Mouse (Mus musculus): ENCODE results near the gene Icam4. TPM values are rescaled to one million over a fixed set of nuclear protein-coding genes. Genes with fewer than 3 reads are reported as not detected.

Gene Icam4
- polyA plus RNA-seq, 1 experiment from 2014 or later: 2.1 TPM

DNA sequence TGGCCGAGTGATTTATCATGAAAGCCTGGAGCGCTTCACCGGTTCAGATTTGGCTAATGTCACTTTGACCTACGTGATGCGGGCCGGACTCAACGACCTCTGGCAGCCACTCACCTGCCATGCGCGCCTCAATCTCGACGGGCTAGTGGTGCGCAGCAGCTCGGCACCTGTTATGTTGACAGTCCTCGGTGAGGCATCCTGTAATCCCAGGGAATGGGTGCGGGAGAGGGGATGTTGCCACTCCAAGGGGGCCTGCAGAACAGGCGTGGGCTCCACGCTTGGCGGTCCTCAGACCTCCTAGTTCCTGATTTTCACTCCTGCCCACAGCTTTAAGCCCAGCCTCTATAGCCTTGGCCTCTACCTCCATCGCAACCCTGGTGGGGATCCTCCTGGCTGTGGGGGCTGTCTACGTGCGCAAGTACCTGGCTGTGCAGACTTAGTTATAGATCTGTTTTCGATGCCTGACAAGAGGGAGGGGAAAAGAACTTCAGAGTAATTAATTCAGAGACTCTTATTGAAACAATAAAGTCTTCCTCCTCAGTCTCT lies 955 bp downstream of the Icam4 start:
- WGBS: 26% methylated on average over 22 of the region's 22 CpGs
- ATAC-seq (ENCODE audit: low FRiP score): 0 out of 2 replicates have a peak, but pooled peaks have one; percentile 3
- H3K9ac ChIP-seq: no peak overlapping the region
- H3K27me3 ChIP-seq: peaks cover 96% of the 10 kb centered on the region
- H3K36me3 ChIP-seq: no peaks in the 10 kb centered on the region
- H3K4me3 ChIP-seq: no peak overlapping the region; the same call in 1 of the 2 replicates
- H3K4me1 ChIP-seq: peaks cover 37% of the 10 kb centered on the region
- H3K27ac ChIP-seq: no peak overlapping the region
- no peaks in the 10 kb centered on the region for H3K9me3 ChIP-seq (replicated peaks)
- peak overlapping the region; percentile 70; the same call in 1 of the 2 replicates for H3K4me2 ChIP-seq (replicated peaks)

DNA sequence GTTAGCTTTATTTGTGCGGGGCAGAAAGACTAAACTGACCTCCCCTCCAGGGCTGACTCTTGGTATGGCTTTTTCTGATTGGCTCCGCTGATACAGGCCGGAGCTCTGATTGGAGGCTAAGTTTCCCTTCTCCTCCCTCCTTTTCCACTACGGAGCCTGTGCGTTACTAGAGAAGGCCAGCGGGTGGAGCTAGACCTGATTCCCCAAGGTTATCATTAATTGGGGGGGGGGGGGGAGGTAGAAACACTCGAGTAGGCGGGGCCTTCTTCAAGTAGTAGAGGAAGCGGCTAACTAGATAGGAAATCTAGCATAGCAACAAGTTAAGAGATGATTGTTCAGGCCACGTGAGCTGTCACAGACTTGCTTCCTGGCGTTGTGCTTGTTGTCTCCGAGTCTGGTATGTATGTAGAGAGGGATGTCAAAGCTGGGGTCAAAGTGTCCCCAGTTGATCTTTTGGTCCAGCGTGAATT lies 1.6 kb downstream of the Icam4 start:
- no peaks in the 10 kb centered on the region for H3K36me3 ChIP-seq
- peak; percentile 40; the same call in 1 of the 2 replicates for ATAC-seq (ENCODE audit: low FRiP score)
- no peak overlapping the region for H3K27ac ChIP-seq
- no peak overlapping the region for H3K9ac ChIP-seq
- WGBS: under 1% methylated on average over 13 of the region's 13 CpGs
- H3K9me3 ChIP-seq (replicated peaks): no peaks in the 10 kb centered on the region
- peak overlapping the region; percentile 70 for H3K4me2 ChIP-seq (replicated peaks)
- H3K27me3 ChIP-seq: peaks cover 96% of the 10 kb centered on the region
- peak overlapping the region; percentile 41 for H3K4me3 ChIP-seq
- peaks cover 37% of the 10 kb centered on the region for H3K4me1 ChIP-seq

DNA sequence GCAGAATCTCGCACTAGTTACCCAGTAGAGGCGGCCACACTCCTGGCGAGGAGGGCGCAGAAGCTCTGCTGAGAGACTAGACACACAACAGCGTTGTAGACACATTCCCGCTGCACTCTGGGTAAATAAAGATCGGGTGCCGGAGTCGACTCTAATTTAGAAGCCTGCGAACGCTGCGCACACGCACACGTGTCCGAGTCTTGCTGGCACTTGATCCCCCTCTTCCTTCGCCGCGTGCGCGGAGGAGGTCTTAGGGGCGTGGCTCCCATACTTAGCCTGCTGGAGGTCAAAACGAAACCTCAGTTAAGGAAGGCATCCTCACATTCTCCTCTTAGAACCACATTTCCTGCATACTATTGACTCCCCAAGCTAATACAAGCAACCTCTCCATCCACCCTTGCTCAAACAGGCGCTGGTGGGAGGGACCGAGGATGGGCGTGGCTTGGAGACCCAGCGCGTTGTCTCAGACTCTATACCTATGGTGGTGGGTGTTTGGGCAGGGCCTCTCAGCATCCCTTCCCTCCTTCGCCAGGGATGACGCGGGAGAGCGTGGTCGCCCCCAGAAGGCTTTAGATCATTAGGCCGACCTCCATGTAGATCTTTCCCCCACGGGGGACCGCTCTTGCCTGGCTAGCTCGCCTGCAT lies 2.2 kb downstream of the Icam4 start:
- H3K9ac ChIP-seq: 0 out of 2 replicates have a peak overlapping the region, but pooled peaks have one; percentile 46
- under 1% methylated on average over 36 of the region's 36 CpGs for WGBS
- ATAC-seq (ENCODE audit: low FRiP score): peak; percentile 48; the same call in 1 of the 2 replicates

DNA sequence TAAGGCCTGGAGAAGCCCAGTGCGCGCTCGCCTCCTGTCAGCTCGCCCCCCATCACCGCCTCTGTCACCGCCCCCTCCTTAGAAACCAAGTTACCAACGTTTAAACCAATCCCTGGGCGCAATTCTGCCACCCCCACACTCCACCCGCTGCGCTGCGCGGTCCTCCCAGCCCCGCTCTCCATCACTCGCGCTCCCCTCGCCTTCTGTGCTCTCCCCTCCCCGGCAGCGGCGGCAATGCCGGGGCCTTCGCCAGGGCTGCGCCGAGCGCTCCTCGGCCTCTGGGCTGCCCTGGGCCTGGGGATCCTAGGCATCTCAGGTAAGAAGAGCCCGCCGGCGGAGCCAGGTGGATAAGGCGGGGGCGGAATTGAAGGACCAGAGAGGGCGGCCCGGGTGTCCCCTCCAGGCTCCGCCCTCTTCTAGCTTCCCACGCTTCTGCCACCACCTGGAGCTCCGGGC lies 2.8 kb downstream of the Icam4 start, which contains the start of gene Icam5:
Gene Icam5, plus strand, starts transcription at position 178 of the 456 bp plus-strand sequence.
- under 1% methylated on average over 33 of the region's 35 CpGs for WGBS
- Histone ChIP-seq H3K4me3 (peak within 1 kb of the TSS; percentile 41), H3K27me3 (peaks cover 99% of the 10 kb centered on the region), H3K36me3 (no peaks in the 10 kb centered on the region), H3K9me3 (replicated peaks) (no peaks in the 10 kb centered on the region), H3K9ac (peak within 1 kb of the TSS; percentile 46; the same call in 1 of the 2 replicates), H3K4me1 (peaks cover 42% of the 10 kb centered on the region), H3K27ac (no peak within 1 kb of the TSS), H3K4me2 (replicated peaks) (peak within 1 kb of the TSS; percentile 70)
- no peak for ATAC-seq (ENCODE audit: low FRiP score)

More for the DNA sequence above, 2.2 kb downstream of the Icam4 start:
- H3K4me2 ChIP-seq (replicated peaks): peak overlapping the region; percentile 70
- H3K4me1 ChIP-seq: peaks cover 37% of the 10 kb centered on the region
- peak overlapping the region; percentile 41 for H3K4me3 ChIP-seq
- no peaks in the 10 kb centered on the region for H3K36me3 ChIP-seq
- H3K9me3 ChIP-seq (replicated peaks): no peaks in the 10 kb centered on the region
- peaks cover 98% of the 10 kb centered on the region for H3K27me3 ChIP-seq
- no peak overlapping the region for H3K27ac ChIP-seq

DNA sequence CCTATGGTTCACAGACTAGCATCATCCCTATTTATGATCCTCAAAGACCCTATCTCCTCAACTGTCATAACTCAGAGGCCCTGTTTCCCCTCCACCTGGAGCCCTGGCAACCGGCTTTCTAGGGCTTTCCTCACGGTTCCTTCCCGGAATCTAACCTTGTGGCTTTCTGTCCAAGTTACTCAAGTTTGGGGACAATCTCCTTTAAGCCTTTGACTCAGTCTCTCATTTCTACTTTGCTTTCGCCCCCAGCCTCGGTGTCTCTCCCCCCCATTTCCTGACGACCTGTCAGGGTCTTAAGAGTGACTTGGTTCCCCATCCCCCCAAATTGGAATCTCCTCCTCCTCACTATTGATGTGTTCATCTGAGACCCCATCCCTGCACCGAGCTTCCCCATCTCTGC lies 3.3 kb downstream of the Icam4 start:
- Histone ChIP-seq H3K36me3 (no peaks in the 10 kb centered on the region), H3K4me2 (replicated peaks) (peak overlapping the region; percentile 70), H3K4me1 (peaks cover 48% of the 10 kb centered on the region), H3K9me3 (replicated peaks) (no peaks in the 10 kb centered on the region), H3K9ac (no peak overlapping the region), H3K4me3 (peak overlapping the region; percentile 41), H3K27me3 (peaks cover 99% of the 10 kb centered on the region), H3K27ac (no peak overlapping the region)
- WGBS: 1% methylated on average over 7 of the region's 7 CpGs
- no peak for ATAC-seq (ENCODE audit: low FRiP score)

DNA sequence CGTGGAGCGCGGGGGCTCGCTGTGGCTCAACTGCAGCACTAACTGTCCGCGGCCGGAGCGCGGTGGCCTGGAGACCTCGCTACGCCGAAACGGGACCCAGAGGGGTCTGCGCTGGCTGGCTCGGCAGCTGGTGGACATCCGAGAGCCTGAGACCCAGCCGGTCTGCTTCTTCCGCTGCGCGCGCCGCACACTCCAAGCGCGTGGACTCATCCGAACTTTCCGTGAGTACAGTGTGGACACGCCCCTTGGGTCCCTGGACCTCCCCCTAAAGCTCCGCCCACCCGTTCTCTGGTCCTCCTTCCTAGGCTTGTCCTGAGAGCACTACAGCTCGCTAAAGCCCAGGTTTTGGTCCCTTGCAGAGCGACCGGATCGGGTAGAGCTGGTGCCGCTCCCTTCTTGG lies 4.0 kb downstream of the Icam4 start:
- no peak overlapping the region for H3K27ac ChIP-seq
- WGBS: 0% methylated on average over 34 of the region's 34 CpGs
- no peak overlapping the region for H3K9ac ChIP-seq
- H3K27me3 ChIP-seq: peaks cover 99% of the 10 kb centered on the region
- peak overlapping the region; percentile 70 for H3K4me2 ChIP-seq (replicated peaks)
- peaks cover 50% of the 10 kb centered on the region for H3K4me1 ChIP-seq
- no peaks in the 10 kb centered on the region for H3K9me3 ChIP-seq (replicated peaks)
- no peaks in the 10 kb centered on the region for H3K36me3 ChIP-seq
- ATAC-seq (ENCODE audit: low FRiP score): no peak
- peak overlapping the region; percentile 41 for H3K4me3 ChIP-seq

DNA sequence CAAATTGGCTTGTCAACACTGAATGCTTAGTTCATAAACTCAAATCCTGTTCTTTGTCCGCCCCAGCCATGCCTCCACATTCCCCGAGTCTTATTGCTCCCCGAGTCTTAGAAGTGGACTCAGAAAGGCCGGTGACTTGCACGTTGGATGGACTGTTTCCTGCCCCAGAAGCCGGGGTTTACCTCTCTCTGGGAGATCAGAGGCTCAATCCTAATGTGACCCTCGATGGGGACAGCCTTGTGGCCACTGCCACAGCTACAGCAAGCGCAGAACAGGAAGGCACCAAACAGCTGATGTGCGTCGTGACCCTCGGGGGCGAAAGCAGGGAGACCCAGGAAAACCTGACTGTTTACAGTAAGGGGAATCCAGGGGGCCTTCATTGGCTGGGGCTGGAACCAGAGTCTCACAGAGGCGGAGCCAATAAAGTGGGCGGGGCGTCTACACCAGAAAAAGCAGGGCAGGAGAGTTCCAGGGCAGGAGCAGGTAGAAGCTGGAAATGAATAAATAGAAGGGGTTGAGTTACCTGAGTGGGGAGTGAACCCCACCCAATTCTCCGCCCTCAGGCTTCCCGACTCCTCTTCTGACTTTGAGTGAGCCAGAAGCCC lies 5.4 kb downstream of the Icam4 start:
- H3K27ac ChIP-seq: no peak overlapping the region
- H3K4me2 ChIP-seq (replicated peaks): no peak overlapping the region
- peaks cover 99% of the 10 kb centered on the region for H3K27me3 ChIP-seq
- H3K36me3 ChIP-seq: no peaks in the 10 kb centered on the region
- H3K4me1 ChIP-seq: peaks cover 46% of the 10 kb centered on the region
- no peaks in the 10 kb centered on the region for H3K9me3 ChIP-seq (replicated peaks)
- H3K9ac ChIP-seq: no peak overlapping the region
- H3K4me3 ChIP-seq: no peak overlapping the region
- WGBS: 4% methylated on average over 17 of the region's 17 CpGs
- no peak for ATAC-seq (ENCODE audit: low FRiP score)

DNA sequence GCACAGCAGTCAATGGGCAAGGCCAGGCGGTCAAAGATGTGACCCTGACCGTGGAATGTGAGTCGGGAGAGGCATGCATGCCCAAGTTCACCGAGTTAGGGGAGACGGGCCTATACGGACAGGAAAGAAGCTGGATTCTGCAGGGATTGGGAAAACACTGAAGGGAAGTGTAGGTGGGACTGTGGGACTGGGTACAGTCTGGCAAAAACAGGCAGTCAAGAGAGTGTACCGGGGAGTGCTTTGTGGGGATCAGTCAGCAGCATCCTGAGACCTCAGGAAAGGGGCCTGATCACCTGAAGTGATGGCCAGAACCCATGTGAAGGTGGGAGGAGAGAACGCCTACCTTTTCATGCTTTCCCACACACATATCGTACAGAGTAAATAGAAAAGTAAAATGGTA lies 6.4 kb downstream of the Icam4 start:
- Histone ChIP-seq H3K36me3 (no peaks in the 10 kb centered on the region), H3K9ac (no peak overlapping the region), H3K4me2 (replicated peaks) (no peak overlapping the region), H3K9me3 (replicated peaks) (no peaks in the 10 kb centered on the region), H3K4me1 (peaks cover 43% of the 10 kb centered on the region), H3K4me3 (no peak overlapping the region), H3K27ac (no peak overlapping the region), H3K27me3 (peaks cover 99% of the 10 kb centered on the region)
- ATAC-seq (ENCODE audit: low FRiP score): no peak
- WGBS: 16% methylated on average over 9 of the region's 9 CpGs

DNA sequence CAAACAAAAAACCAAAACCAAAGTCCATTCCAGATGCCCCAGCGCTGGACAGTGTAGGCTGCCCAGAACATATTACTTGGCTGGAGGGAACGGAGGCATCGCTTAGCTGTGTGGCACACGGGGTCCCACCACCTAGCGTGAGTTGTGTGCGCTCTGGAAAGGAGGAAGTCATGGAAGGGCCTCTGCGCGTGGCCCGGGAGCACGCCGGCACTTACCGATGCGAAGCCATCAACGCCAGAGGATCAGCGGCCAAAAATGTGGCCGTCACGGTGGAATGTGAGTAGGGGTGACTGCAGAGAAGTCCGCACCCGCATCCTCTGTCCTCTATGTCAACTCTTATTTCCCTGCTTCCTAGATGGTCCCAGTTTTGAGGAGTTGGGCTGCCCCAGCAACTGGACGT lies 7.0 kb downstream of the Icam4 start:
- Histone ChIP-seq H3K9ac (no peak overlapping the region), H3K4me1 (peaks cover 37% of the 10 kb centered on the region), H3K27ac (no peak overlapping the region), H3K9me3 (replicated peaks) (no peaks in the 10 kb centered on the region), H3K36me3 (no peaks in the 10 kb centered on the region), H3K4me3 (no peak overlapping the region), H3K27me3 (peaks cover 97% of the 10 kb centered on the region), H3K4me2 (replicated peaks) (no peak overlapping the region)
- 7% methylated on average over 20 of the region's 20 CpGs for WGBS
- no peak for ATAC-seq (ENCODE audit: low FRiP score)

DNA sequence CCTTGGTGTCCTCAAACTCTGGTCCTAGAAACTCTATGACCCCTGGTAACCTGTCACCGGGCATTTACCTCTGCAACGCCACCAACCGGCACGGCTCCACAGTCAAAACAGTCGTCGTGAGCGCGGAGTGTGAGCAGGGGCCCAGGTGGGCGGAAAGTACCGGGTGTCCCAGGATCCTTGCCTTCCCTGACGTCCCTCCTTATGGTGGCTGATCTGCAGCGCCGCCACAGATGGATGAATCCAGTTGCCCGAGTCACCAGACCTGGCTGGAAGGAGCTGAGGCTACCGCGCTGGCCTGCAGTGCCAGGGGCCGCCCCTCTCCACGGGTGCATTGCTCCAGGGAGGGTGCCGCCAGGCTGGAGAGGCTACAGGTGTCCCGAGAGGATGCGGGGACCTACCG lies 7.5 kb downstream of the Icam4 start:
- H3K4me3 ChIP-seq: peak overlapping the region; percentile 38; the same call in 1 of the 2 replicates
- peaks cover 95% of the 10 kb centered on the region for H3K27me3 ChIP-seq
- no peaks in the 10 kb centered on the region for H3K9me3 ChIP-seq (replicated peaks)
- H3K36me3 ChIP-seq: no peaks in the 10 kb centered on the region
- peaks cover 32% of the 10 kb centered on the region for H3K4me1 ChIP-seq
- H3K27ac ChIP-seq: no peak overlapping the region
- peak overlapping the region; percentile 61 for H3K4me2 ChIP-seq (replicated peaks)
- H3K9ac ChIP-seq: no peak overlapping the region
- no peak for ATAC-seq (ENCODE audit: low FRiP score)
- under 1% methylated on average over 22 of the region's 22 CpGs for WGBS

DNA sequence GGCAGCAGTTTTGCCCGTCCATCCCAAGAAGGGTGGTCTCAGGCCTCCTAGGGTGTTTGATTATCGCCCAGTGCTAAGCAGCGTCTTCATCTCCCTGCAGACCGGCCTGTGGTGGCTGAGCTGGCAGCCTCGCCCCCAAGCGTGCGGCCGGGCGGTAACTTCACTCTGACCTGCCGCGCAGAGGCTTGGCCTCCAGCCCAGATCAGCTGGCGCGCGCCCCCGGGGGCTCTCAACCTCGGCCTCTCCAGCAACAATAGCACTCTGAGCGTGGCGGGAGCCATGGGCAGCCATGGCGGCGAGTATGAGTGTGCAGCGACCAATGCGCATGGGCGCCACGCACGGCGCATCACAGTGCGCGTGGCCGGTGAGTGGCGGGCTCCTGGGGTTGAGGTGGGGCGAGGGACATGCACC lies 8.3 kb downstream of the Icam4 start:
- no peaks in the 10 kb centered on the region for H3K36me3 ChIP-seq
- H3K4me1 ChIP-seq: peaks cover 25% of the 10 kb centered on the region
- H3K4me3 ChIP-seq: peak overlapping the region; percentile 38
- H3K27me3 ChIP-seq: peaks cover 86% of the 10 kb centered on the region
- H3K9me3 ChIP-seq (replicated peaks): no peaks in the 10 kb centered on the region
- peak overlapping the region; percentile 57; the same call in 1 of the 2 replicates for H3K9ac ChIP-seq
- H3K27ac ChIP-seq: no peak overlapping the region
- peak overlapping the region; percentile 61 for H3K4me2 ChIP-seq (replicated peaks)
- WGBS: 2% methylated on average over 31 of the region's 31 CpGs
- peak; percentile 41 for ATAC-seq (ENCODE audit: low FRiP score)

DNA sequence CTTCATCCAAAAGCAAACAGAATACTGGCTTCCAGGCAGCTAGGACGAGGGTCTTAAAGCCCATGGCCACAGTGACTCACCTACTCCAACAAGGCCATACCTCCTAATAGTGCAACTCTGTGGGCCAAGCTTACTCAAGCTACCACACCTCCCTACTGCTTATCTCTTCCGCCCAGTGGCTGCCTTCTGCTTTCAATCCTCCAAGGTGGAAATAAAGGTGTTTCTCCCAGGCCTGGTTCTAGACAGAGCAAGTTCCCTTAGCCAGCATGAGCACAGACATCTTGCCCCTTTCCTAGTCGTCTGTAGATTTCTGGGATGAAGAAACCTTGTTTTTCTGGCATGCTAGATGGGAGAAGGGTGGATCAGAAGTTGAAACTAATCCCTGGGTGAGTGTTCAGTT lies 10.6 kb downstream of the Icam4 start:
- H3K36me3 ChIP-seq: no peaks in the 10 kb centered on the region
- H3K4me3 ChIP-seq: no peak overlapping the region
- peaks cover 69% of the 10 kb centered on the region for H3K27me3 ChIP-seq
- WGBS: 78% methylated on average over 3 of the region's 3 CpGs
- no peak overlapping the region for H3K4me2 ChIP-seq (replicated peaks)
- H3K4me1 ChIP-seq: peaks cover 15% of the 10 kb centered on the region
- ATAC-seq (ENCODE audit: low FRiP score): no peak
- no peak overlapping the region for H3K9ac ChIP-seq
- no peaks in the 10 kb centered on the region for H3K9me3 ChIP-seq (replicated peaks)
- no peak overlapping the region for H3K27ac ChIP-seq
